Mouse (Mus musculus) myocyte (in vitro differentiated cells): ENCODE results near the gene Tln2.

ENCODE experiments used
- CEBPB ChIP-seq: IDR thresholded peaks from 2 replicates; pipeline ENCODE4 v1.6.1; 2011; ENCODE audit warnings: mild to moderate bottlenecking, moderate library complexity; ENCODE audit not compliant: poor library complexity, insufficient read depth, severe bottlenecking
- E2F4 ChIP-seq: IDR thresholded peaks from one replicate; pipeline ENCODE4 v1.6.1; 2011; ENCODE audit warnings: mild to moderate bottlenecking, control low read depth, moderate library complexity; ENCODE audit not compliant: insufficient read depth
- MAX ChIP-seq: IDR thresholded peaks from one replicate; pipeline ENCODE4 v1.6.1; 2011; ENCODE audit warnings: low read depth, mild to moderate bottlenecking, control low read depth
- MYOD1 ChIP-seq, 3 experiments: IDR thresholded peaks; one replicate each; pipeline ENCODE4 v1.6.1; 2011; ENCODE audit warnings: control low read depth in 2 of 3, low read depth in 2 of 3, mild to moderate bottlenecking in 2 of 3, moderate library complexity in 1 of 3; ENCODE audit not compliant: insufficient read length in 2 of 3, control insufficient read depth in 1 of 3
- POLR2A ChIP-seq: IDR thresholded peaks from one replicate; pipeline ENCODE4 v1.6.1; 2011; ENCODE audit warnings: low read depth, mild to moderate bottlenecking, control low read depth, moderate library complexity; ENCODE audit not compliant: insufficient read length
- POLR2AphosphoS2 ChIP-seq: IDR thresholded peaks from one replicate; pipeline ENCODE4 v1.6.1; 2011; ENCODE audit warnings: low read depth, control low read depth; ENCODE audit not compliant: insufficient read length
- REST ChIP-seq: IDR thresholded peaks from one replicate; pipeline ENCODE4 v1.6.1; 2011; ENCODE audit warnings: mild to moderate bottlenecking, control low read depth, moderate library complexity; ENCODE audit not compliant: insufficient read depth, insufficient read length
- TCF12 ChIP-seq: IDR thresholded peaks from one replicate; pipeline ENCODE4 v1.6.1; 2011; ENCODE audit warnings: mild to moderate bottlenecking, control low read depth; ENCODE audit not compliant: poor library complexity, insufficient read depth, severe bottlenecking
- TCF3 ChIP-seq: IDR thresholded peaks from one replicate; pipeline ENCODE4 v1.6.1; 2011; ENCODE audit warnings: low read depth, control low read depth; ENCODE audit not compliant: insufficient read length
- USF1 ChIP-seq: IDR thresholded peaks from one replicate; pipeline ENCODE4 v1.6.1; 2011; ENCODE audit warnings: low read depth, mild to moderate bottlenecking, control low read depth, moderate library complexity

GRCm38 (mm10) chr9:67489370-67489769, 70.1 kb downstream of the Tln2 start:
- TF ChIP-seq POLR2A: no peak
- no peak for TF ChIP-seq POLR2AphosphoS2
- TF ChIP-seq E2F4: no peak
- TF ChIP-seq CEBPB: no peak
- no peak for TF ChIP-seq REST
- no peak for TF ChIP-seq TCF12
- no peak for TF ChIP-seq TCF3
- no peak for TF ChIP-seq MAX
- TF ChIP-seq USF1: no peak
- TF ChIP-seq MYOD1 (IDR thresholded peaks at IDR 0.05; ENCODE audit: control insufficient read depth in 1 of 3, insufficient read length in 2 of 3, low read depth in 2 of 3): no peak
